Mouse (Mus musculus) myocyte (in vitro differentiated cells): ENCODE measurements around the gene Dlg2.

Experiments used
- POLR2A ChIP-seq: IDR thresholded peaks from one replicate; pipeline ENCODE4 v1.6.1; 2011; ENCODE audit warnings: low read depth, mild to moderate bottlenecking, control low read depth, moderate library complexity; ENCODE audit not compliant: insufficient read length
- REST ChIP-seq: IDR thresholded peaks from one replicate; pipeline ENCODE4 v1.6.1; 2011; ENCODE audit warnings: mild to moderate bottlenecking, control low read depth, moderate library complexity; ENCODE audit not compliant: insufficient read depth, insufficient read length
- SRF ChIP-seq: IDR thresholded peaks from one replicate; pipeline ENCODE4 v1.6.1; 2011; ENCODE audit warnings: low read depth; ENCODE audit not compliant: control insufficient read depth, insufficient read length
- USF1 ChIP-seq: IDR thresholded peaks from one replicate; pipeline ENCODE4 v1.6.1; 2011; ENCODE audit warnings: low read depth, mild to moderate bottlenecking, control low read depth, moderate library complexity

- TF ChIP-seq POLR2A, result no peak
- TF ChIP-seq SRF, result no peak
- TF ChIP-seq USF1, result no peak
- no peak for TF ChIP-seq REST
Measured at GRCm38 (mm10) chr7:91493234-91493633, 1016.8 kb downstream of the Dlg2 start.
